Mouse (Mus musculus): ENCODE measurements around the gene Slc5a12. TPM values are rescaled to one million over a fixed set of nuclear protein-coding genes. Genes with fewer than 3 reads are reported as not detected.

Slc5a12 gene
- not detected in 3 replicates for total RNA-seq (2017)

GRCm38 (mm10) chr2:110596932-110597331, at the start of gene Slc5a12:
Gene Slc5a12 (plus strand): TSS chr2:110597298.
- ATAC-seq (replicated peaks; ENCODE audit: insufficient number of reproducible peaks, low FRiP score, low TSS enrichment, poor library complexity, severe bottlenecking) = no peak

GRCm38 (mm10) chr2:110556098-110556497, 41.0 kb upstream of the Slc5a12 start:
- no peak for ATAC-seq (replicated peaks; ENCODE audit: insufficient number of reproducible peaks, low FRiP score, low TSS enrichment, poor library complexity, severe bottlenecking)

GRCm38 (mm10) chr2:110562621-110563020, 34.5 kb upstream of the Slc5a12 start:
- ATAC-seq (replicated peaks; ENCODE audit: insufficient number of reproducible peaks, low FRiP score, low TSS enrichment, poor library complexity, severe bottlenecking) = no peak

- no peak for ATAC-seq (replicated peaks; ENCODE audit: insufficient number of reproducible peaks, low FRiP score, low TSS enrichment, poor library complexity, severe bottlenecking)
Observed at GRCm38 (mm10) chr2:110564673-110565627, 32.1 kb upstream of the Slc5a12 start.

GRCm38 (mm10) chr2:110586692-110587091, 10.4 kb upstream of the Slc5a12 start:
- no peak for ATAC-seq (replicated peaks; ENCODE audit: insufficient number of reproducible peaks, low FRiP score, low TSS enrichment, poor library complexity, severe bottlenecking)

GRCm38 (mm10) chr2:110590007-110590406, 7.1 kb upstream of the Slc5a12 start:
- no peak for ATAC-seq (replicated peaks; ENCODE audit: insufficient number of reproducible peaks, low FRiP score, low TSS enrichment, poor library complexity, severe bottlenecking)

- ATAC-seq (replicated peaks; ENCODE audit: insufficient number of reproducible peaks, low FRiP score, low TSS enrichment, poor library complexity, severe bottlenecking) = no peak
Observed at GRCm38 (mm10) chr2:110592276-110592675, 4.8 kb upstream of the Slc5a12 start.

GRCm38 (mm10) chr2:110644358-110644757, 47.3 kb downstream of the Slc5a12 start:
- no peak for ATAC-seq (replicated peaks; ENCODE audit: insufficient number of reproducible peaks, low FRiP score, low TSS enrichment, poor library complexity, severe bottlenecking)

- no peak for ATAC-seq (replicated peaks; ENCODE audit: insufficient number of reproducible peaks, low FRiP score, low TSS enrichment, poor library complexity, severe bottlenecking)
Observed at GRCm38 (mm10) chr2:110644846-110645245, 47.7 kb downstream of the Slc5a12 start.

GRCm38 (mm10) chr2:110663329-110663728, 66.2 kb downstream of the Slc5a12 start:
- ATAC-seq (replicated peaks; ENCODE audit: insufficient number of reproducible peaks, low FRiP score, low TSS enrichment, poor library complexity, severe bottlenecking) = no peak

- ATAC-seq (replicated peaks; ENCODE audit: insufficient number of reproducible peaks, low FRiP score, low TSS enrichment, poor library complexity, severe bottlenecking) = no peak
Observed at GRCm38 (mm10) chr2:110671071-110671624, 74.0 kb downstream of the Slc5a12 start.

Other genes starting within 250 kb of the Slc5a12 start
- not detected in 3 replicates for gene Fibin, start 234.1 kb upstream of the Slc5a12 start, total RNA-seq (2017)
- gene Muc15, start 124.0 kb downstream of the Slc5a12 start, total RNA-seq (2017) = not detected in 3 replicates

Measured in monocyte, adult 5-6 weeks (primary cell).